Mouse (Mus musculus) ES-CJ7 (cell line): ENCODE data around the gene Wdfy3.
A peak's percentile ranks its signal among the peaks of the same experiment; 100 is the strongest.
"Not testable (repeated sequence)": the region's sequence is repeated elsewhere in the genome, so short reads cannot be mapped to it uniquely, and the experiment has no call there.

Source experiments
- DNase-seq: peaks from one replicate; pipeline ENCODE4 v3.0.0; 2011; ENCODE audit warnings: low read depth, low spot score

The Wdfy3 gene

DNA sequence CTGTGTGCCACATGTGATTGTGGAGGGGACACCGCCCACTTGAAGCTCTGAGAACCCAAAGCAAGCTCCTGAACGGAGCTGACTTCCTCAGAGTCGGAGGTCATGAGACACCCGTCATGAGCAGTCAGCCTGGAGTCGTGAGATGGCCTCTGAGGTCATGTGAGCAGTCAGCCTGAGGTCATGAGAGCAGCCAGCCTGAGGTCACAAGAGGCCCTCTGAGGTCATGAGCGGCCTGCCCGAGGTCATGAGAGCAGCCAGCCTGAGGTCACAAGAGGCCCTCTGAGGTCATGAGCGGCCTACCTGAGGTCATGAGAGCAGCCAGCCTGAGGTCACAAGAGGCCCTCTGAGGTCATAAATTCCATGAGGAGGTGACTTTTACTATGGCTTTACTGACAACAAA, 120.4 kb downstream of the Wdfy3 start:
- DNase-seq: no peak

DNA sequence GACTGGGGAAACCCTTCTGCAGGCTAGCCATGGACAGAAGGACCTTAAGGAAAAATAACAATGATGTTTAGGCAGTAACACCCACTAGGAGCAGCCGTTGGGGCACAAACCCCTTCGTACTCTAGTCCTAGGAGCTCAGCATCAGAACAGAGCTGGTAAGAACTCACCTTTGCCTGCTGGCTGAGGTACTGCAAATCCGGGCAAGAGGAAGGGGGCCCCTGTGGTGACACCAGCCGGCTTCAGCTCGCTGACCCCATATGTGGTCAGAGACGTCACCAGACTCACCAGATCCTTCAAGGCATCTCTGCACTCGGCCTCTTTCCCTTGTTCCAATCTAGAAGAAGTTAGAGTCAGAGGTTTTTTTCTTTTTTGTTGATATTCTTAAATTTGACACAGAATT, 121.1 kb downstream of the Wdfy3 start:
- DNase-seq: no peak

DNA sequence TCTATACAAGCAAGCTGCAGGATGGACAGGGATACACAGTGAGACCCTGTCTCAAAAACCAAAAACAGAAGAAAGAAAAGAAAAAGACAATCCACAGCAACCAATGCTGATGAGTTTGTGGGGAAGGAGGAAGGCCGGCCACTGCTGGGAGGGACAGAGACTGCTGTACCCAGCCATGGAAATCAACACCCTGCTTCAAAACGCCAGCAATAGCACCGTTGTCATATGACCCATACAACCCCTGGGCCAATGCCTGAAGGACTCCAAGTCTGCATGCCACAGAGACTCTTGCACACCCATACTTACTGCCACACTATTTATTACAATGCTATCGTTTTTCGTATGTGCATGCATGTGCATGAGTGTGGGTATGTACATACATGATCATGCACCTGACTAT, 124.0 kb downstream of the Wdfy3 start:
- DNase-seq: no peak

DNA sequence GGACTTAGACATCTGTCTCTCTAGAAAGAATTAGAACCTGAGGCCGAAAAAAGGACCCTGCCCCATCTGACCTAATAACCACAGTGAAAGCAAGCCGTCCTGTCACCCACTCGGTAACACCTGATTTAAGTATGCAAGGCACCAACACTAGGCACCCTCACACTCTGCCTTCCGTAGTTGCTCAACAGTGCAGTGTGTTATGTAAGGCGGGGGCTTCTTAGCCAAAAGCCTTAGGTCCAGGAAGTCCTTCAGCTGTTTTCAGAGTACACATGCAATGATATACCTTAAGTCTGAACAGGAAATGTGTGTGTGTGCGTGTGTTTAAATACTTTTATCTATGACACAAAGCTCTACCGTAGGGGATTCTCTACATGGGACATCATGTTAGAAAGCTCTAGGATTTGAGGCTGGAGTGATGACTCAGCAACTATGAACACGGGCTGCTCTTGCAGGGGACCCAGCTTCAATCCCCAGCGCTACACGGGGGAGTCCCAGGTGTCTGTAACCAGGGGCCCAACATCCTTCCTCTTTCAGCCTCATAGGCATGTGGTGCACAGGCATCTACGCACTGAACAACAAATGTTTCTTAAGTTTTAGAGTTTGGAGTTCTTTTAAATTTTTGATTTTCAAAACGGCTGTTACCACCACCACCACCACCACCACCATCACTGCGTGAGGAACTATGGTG, 131.7 kb downstream of the Wdfy3 start:
- DNase-seq: no peak

DNA sequence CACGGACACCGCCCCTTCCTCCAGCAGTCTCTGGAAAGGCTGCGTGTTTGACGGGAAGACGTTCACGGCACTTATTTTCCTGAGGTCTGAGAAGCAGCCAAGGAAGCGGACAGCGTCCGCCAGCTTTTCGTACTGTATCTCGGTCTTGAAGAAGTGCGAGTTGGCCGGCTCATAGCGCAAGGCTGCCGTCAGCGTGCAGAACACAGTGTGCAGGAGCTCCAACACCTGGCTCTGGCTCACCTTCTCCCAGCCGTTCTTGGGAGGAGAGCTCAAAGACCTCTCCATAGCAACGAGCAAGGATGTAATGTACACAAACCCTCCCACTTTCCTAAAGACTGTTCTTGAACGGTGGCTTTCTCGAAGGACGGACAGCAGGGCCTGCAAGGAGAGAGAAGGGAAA, 132.4 kb downstream of the Wdfy3 start:
- DNase-seq: peak; percentile 22

DNA sequence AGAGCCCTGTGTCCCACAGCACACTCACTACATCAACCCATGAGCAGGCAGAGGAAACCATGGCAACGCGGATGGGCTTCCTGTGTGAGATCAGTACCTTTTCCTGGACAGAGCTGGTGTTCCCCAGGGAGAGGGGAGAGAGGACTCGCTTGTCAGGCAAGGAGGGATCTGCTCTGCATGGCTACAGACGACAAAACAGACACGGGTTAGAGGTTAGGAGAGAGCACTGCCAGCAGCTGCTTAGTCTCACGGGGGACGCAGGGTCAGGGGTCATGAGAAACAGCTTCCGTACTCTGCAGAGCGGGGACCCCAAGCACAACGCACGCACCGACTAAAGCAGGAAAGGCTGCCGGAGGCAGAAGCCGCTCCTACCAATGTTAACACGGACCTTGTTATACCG, 133.8 kb downstream of the Wdfy3 start:
- DNase-seq: no peak

DNA sequence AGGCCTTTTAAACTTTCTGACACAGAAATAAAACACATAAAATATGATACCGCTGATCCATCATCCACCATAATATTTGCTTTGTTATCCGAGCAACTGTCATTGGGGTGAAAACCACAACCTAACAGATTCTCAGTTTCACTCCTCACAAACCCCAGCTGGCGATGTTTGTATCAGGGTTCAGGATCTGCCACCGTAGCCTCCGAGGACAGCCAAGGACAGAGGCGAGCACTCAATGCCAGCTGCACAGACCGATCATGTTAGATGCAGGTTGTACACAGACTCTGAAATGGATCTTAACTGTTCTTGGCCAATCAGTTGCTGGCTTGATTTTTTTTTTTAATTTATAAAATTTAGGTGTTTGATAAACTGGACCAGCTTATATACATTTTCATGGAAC, 135.1 kb downstream of the Wdfy3 start:
- DNase-seq: no peak

DNA sequence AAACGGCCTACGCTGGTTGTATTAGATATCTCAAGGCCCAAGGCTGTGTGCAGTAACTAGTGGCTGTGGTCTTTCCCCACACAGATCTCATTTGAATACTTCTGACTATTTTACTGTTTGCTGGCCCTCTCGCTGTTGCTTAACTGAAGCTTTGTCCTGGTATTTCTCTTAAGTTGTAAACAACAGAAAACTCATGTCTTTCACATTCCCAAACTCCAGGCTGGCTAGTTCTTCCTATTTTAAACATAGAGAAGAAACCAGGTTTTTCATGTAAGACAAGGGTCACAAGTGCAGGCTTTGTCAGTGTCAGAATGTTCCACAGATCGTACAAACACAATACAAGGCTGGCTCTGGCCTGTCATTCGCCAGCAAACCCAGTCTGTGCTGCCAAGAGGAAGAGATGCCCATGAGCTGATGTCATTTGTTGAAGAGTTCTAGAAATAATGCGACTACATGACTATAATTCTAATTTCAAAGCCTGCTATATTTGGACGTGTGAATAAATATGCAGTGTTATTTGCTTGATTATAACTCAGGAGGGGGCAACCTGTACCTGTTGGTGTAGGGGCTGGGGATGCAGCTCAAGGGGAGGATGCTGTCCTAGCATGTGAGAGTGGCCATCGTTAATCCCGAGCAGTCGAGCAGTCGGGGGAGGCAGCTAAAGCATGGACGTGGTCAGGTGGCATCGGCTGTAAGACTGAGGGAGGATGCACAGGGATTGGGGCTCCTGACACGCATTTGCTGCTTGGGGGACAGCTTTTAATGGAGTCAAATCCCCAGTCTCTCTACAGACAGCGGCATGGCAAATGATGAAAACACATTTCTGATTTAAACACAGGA, 136.5 kb downstream of the Wdfy3 start:
- no peak for DNase-seq

DNA sequence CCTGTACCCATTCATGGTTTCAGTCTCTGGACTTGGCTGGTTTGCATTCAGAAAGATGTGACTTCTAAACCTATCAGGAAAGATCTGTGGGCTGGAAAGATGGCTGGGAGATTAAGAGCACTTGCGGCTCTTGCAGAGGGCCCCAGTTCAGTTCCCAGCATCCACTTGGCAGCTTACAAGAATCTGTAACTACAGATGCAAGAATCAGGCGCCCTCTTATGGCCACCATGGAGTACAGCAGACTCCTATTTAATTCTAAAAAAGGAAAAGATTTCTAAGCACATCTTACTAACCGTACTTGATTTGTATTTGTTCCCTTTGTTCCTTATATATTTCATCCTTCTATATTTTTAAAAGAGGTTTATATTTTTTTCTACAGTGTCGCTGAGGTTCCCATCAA, 137.7 kb downstream of the Wdfy3 start:
- DNase-seq: peak; percentile 61

DNA sequence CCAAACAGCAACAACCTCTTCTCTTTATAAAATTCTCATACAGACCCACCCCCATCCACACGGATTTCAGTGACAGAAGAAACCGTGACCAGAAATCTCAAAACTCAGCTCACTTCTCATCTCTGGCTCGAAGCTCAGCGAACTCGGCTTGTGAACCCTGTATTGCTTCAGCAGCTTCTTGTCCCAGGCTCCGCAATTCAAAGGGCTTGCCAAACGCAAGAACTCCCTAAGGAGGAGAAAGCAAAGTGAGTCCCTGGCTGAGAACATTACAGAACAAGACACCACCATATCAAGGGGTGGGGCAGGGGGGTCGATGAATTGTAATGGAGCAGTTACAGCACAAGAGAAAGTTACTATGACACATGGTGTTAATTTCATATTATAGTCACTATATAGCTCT, 143.4 kb downstream of the Wdfy3 start:
- no peak for DNase-seq

DNA sequence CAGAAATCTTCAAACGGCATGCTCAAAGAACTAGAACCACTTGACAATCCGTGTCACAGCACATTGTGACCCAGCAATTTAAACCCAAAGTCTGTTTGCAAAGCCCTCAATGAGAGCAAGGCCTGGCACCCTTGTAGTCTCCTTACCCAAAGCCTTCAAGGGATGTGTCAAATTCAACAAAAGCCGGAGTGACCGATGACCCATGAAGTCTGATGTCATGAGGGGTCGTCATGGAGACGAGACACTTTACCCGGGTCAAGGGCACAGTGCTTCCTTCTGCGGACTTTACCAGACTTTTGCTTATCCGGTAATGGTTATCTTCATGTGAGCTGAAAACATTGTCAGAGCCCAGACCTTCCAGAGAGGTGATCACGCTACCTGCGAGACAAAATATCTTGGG, 146.0 kb downstream of the Wdfy3 start:
- DNase-seq: no peak

DNA sequence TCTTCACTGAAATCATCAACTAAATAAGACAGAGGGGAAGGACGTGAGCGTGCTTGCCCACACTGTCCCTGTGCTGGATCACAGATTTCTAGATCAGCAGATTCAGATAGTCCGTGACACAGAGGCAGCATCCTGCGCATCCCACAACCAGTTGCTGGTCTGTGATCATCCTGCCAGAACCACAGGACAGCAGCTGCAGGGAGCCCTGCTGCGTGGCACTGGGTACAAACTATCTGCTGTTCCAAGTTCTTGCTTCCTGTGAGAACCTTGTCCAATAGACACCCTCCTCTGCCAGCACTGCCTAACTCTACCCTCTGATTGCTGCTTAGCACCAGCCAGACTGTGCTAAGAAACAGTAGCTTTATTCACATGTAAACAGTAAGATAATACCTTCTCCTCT, 150.2 kb downstream of the Wdfy3 start:
- no peak for DNase-seq

DNA sequence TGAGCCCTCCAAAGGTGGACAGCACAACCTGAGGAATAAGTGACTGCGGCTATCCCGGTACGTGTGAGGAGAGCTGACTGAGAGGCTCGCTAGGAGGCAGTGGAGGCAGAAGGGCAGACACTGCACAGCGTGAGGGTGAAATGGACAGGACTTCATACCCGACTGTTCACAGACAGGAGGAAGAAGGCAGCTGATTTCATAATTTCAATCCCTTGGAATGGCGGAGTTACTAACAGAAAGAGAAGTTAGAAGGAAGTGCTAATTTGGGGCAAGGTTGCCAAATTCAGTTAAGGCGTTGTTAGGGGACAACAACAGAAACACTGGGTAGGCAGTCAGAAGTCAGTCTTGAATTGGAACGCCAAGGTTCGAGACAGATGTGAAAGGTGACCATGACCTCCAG, 160.3 kb downstream of the Wdfy3 start:
- DNase-seq: no peak

DNA sequence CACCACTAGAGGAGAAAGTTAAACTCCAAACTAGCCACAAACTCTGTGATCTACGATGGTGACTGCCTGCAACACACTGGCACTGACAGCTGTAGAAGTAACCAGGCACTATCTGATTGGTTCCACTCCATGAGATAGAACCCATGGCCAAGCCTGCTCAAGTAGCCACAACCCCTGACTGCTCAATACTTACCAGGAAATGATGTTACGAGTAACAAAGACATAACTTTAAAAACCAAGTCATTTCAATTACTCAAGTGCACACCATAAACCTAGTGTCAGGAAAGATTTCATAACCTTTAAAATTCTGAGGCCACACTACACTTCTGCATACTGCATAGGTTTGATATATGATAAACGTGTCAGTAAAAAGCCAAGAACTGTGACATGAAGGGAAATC, 164.1 kb downstream of the Wdfy3 start:
- DNase-seq: no peak

DNA sequence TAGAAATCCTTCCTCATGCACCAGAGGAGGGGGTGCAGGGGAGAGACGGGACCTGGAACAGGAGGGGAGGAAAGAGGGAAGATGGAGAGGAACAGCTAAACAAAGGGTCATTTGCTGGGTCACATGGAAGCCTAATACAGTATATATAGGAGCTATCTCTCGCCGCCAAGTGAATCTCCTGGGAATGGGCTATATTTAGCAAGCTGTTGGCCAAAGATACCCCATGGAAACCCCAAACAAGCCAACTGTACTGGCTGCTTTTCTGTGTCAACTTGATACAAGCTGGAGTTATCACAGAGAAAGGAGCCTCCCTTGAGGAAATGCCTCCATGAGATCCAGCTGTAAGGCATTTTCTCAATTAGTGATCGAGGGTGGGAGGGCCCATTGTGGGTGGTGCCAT, 164.9 kb downstream of the Wdfy3 start:
- not testable (repeated sequence) for DNase-seq

DNA sequence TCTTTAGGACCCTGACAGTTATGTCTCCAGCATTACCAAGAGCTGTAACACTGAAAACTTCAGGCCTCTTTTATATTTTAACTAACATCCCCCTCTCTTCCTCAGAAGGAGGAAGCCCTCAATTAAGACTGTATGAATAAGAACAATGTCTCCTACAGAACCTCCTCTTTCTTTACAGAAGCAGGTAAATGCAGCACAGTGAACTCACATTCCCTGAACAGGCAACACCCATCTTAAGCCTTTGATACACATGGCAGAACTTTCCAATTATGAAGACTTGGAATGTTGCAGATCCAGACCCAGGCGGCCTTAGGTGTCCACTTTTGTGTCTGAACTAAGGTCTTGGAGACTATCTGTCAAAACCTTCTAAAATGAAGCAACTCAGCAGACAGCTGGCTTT, 167.0 kb downstream of the Wdfy3 start:
- DNase-seq: no peak

DNA sequence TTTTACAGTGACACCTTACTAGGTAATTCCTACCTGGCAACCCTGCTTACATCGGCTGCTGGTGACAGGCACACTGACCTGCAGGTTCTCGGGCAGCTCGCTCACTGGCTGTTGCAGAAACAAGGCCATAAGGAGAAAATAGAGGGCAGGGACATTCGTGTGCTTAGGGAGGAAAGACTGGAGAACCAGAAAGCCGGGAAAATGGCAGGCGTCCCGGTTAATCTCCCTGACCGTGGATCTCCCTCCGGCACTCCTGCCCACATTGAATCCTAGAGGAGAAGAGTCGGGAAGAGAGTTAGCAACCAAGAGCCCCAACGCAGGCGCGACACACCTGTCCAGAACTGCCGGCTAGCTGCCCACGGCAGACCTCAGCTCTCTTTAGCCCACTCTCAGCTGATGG, 169.7 kb downstream of the Wdfy3 start:
- no peak for DNase-seq

DNA sequence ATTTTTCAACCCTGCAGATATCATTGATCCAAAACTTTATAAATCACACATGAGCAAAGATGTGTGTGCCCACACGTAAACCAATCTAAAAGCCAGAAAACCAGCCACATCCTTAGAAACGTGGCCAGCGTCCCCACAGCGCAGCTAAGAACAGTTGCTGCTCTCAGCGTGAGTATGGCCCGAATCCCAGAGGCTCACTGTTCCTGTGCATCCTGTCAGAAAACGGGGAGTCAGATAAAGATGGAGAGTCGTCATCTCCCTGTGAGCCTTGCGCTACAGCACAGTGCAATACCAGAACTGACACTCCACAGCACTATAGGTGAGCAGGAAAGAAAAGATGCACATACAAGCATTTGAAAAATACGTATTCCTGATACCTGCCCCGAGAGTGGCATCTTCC, 172.9 kb downstream of the Wdfy3 start:
- DNase-seq: no peak

DNA sequence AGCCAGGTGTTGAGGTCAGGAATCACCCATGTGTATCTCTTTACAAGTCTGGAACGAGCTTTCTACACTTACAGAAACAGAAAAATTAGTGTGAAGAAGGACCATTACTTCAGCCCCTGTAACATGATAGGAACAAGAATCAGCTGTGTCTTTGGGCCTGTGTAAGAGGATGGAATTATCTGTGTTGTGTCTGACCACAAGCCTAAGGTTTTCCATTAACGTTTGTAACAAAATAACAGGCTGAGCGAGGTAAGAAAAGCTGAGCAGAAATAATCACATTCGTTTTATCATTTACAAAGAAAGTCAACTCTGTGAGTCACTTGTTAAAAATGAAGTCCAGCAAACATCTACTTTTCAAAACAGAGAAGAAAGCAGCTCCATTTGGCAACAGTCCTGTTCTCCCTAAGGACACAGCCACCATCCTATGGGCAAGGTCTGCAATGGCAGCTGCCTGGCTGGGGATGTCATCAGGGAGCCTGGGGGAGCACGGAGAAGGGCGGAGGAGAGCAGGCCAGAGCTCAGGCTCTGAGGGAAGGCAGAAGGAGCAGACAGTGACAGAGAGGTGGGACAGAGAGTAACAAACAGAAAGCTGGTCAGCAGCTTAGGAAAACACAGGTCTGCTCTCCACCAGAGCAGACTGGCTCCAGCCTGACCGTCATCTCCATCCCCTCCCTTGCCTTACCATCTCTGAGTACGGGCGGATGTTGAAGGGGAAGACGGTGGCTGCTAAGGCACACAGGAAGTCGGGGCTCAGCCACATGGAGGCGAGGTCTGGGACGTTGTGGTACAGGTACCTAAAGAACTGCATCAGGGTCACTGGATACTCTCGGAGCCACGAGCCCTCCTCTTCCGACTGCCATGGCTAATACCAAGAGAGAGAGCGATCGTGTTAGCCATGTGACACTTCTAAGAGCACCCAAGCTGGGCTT, 173.7 kb downstream of the Wdfy3 start:
- DNase-seq: no peak

DNA sequence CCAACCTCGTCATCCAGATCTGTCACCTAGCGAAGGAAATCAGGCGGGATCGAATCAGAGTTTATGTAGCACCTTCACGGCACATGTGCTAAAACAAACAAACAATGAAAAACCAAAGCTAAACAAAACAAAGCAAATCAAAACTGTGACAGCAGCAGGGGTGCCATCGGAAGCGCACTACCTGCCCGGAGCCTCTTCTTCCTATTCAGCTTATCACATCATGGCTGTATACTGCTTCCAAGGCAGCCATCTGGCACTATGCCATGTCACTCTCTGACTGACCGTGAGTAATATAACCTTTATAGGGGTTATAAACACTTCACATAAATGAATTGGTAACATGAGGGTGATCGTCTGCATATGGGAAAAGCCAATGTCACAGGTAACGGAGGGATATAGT, 174.6 kb downstream of the Wdfy3 start:
- no peak for DNase-seq

DNA sequence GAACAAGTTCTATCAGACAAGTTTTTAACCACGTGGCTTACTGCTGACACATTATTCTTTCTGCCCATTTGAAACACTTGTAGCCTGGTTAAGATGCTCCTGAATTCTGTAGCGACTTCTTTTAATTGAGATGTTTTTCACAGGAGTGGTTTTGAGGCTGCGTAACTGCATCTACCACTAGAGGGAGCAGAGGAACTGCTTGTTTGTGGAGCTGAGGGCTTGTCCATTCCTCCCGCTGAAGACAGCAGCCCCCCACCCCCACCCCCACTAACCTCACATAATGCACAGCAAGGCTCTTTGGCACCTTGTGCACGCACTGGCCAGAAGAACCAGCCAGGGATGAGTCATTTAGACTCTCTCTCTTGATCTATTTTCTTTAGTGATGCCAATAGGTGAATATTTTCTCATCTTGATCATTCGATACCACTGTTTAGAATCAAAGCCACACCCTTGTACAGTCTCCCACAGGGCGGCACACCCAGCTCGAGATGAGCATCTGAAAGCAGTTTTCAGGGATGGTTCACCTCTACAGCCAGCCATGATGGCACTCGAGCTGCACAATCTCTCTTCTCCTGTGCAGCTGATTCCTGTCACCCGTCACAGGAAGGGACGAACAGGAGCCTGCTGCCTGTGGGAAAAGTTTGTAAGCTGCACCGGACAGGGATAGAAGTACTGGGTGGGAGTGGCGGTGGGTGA, 175.8 kb downstream of the Wdfy3 start:
- peak; percentile 84 for DNase-seq
